Mouse (Mus musculus) natural killer cell, adult 2 months (primary cell): ENCODE results near the gene Prkce.

Source experiments
- DNase-seq, 2 experiments: peaks; one replicate each; pipeline ENCODE4 v3.0.0; 2022; ENCODE audit warnings: low spot score in 2 of 2

Prkce gene

GRCm38 (mm10) chr17:86334990-86335389 is 167.4 kb downstream of the Prkce start:
- DNase-seq = no peak

DNA sequence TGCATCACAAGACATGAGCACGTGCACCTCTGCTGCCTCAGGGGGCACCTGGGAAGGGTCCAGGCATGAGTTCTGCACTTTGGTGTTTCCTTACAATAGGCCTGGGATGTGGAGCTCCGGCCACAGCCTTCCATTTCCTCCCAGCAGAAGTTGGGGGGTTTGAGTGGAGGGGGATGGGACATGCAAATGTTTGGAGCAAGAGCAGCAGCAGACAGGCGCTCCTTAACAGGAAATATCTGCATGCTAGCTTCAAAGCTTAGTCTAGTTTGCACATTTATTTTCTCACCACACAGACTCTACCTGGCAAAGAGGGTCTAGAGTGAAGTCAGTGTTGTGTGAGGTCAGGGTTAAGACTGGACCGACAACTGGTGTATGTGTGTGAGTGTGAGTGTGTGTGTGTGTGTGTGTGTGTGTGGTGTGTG is 169.1 kb downstream of the Prkce start:
- DNase-seq = peak; percentile 26 to 55

- DNase-seq = peak; percentile 31 to 87
These were observed 169.5 kb downstream of the Prkce start for GRCm38 (mm10) chr17:86337076-86337475.

GRCm38 (mm10) chr17:86338328-86338727 is 170.7 kb downstream of the Prkce start:
- DNase-seq = no peak

DNA sequence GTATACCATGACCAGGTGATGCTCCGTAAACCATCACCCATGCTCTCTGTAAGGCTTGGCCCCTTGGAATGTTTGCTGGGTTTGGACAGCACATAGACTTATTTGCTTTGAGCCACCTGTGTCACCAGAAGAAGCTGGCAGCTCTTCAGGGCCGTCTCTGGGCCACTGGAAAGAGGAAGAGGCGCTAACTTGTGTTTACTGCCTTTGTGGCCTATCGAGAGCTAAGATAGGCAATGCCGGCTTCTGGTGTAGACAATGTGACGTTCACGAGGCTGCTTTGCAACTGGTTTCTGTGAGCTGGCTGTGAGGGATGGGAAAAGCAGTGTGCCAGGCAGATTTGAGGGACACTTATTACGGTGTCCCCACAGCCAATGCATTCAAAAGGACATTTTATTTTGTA is 176.4 kb downstream of the Prkce start:
- DNase-seq = peak in 1 of 2 experiments; percentile 58

GRCm38 (mm10) chr17:86345234-86346005 is 177.8 kb downstream of the Prkce start:
- no peak for DNase-seq

GRCm38 (mm10) chr17:86350236-86350635 is 182.7 kb downstream of the Prkce start:
- DNase-seq = no peak

DNA sequence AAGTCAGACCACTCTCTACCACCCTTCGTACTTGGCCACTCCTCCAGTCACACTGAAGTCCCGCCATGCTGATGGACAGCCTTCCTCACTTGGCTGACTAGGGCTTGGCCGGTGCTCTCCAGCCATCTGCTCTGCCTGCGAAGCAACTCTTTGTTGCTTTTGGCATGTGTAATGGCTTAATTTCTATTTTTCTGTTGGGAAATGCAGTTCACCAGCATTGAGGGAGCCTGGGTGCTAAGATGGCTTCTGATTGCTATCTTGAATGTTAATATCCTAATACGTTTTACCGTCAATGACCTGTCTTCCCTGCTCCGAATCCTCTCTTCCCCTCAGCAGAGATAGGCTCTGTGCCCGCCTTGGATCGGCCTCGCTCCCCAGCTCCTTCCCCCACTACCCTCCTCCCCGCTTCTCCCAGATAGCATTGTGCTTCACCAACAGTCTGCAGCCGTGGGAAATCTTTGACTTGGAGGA is 183.2 kb downstream of the Prkce start:
- no peak for DNase-seq

DNA sequence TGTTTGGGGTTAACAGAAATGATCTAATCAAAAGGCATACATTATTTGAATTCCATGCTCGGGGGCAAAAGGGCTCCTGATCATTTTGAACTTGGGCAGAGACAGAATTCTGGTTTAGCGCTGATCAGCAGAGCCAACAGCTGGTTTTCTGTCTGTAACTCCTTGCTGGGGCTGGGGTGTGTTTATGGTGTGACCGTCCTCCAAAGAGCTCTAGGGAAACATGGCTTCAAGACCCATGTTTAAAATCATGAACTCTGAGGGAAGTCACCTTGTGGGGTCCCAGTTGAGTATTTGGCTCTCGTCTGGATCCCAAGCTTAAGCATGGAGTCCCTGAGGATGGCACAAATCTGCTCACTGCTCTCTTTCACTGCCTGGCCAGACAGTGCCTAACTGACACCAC is 183.7 kb downstream of the Prkce start:
- no peak for DNase-seq

DNA sequence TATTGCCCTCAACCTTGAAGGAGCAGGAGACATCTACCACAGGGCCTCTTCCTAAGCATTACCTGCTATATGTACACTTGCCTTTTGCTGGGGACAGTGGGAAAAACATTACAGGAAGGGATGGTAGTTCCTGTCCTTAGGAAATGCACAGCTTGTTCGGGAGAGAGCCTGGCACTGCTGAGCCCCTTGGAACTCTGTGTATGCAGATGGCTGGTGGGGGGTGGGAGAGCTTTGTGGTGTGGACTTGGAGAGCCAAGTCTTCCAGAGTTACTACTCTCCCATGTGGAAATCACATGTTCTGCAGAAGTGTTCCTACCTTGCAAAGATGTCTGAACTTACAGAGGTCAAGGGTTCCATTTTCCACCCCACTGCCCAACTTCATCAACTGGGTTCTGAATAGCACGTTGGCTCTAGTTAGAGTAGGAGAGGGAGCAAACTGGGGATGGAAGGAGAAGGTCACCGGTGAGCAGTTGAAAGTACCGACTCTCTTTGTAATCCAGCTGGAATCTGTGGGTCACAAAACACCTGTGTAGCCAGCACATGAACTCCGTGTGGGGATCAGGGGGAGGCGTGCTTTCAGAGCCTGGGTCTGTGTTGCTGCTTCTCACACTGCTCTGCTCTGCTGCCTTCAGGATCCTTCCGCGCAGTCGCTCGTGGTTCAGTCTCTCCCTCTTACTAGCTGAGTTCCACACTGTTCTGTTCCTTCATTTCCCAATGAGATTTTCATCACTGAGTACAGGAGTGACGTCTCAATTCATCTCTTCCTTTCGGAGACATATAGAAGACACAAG is 184.9 kb downstream of the Prkce start:
- no peak for DNase-seq

DNA sequence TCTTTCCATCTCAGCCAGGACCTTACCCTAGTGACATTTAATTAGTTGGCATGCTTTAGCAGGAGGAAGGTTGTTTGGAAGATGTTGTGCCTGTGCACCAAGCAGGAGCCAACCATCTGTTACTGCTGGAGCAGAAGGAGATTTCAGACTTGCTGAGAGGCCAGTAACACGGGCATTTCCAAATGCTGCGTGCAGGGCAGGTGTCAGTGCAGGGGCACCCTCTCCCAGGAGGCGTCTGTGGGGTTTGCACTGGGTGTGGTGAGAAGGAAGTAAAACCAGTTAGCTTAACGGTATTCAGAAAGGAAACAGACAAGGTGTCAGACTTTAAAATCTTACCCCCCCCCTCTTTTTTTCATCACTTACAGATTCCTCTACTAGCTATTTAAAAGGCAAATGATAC is 186.1 kb downstream of the Prkce start:
- DNase-seq = peak; percentile 20 to 64

GRCm38 (mm10) chr17:86354101-86354500 is 186.5 kb downstream of the Prkce start:
- DNase-seq = peak in 1 of 2 experiments; percentile 15

DNA sequence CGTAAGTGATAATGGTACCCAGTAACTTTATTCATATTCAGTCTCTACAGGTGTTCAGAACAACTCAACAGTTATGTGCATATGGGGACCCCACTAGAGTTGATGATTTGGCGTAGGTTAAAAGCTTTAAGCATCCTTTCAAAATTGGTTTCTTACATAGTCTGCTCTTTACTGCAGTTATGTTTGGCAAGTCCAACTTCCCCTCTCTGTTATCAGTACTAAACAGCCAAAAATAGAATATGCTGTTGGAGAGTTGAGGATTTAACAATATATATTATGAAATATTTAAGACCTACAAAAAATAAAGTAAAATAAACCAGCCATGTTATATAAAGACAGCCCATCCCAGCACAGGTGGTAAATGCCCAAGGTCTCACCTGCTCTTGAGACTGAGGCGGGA is 187.3 kb downstream of the Prkce start:
- no peak for DNase-seq

- no peak for DNase-seq
These were observed 187.7 kb downstream of the Prkce start for GRCm38 (mm10) chr17:86355318-86355717.

- no peak for DNase-seq
These were observed 188.3 kb downstream of the Prkce start for GRCm38 (mm10) chr17:86355772-86356451.

GRCm38 (mm10) chr17:86358388-86358787 is 190.8 kb downstream of the Prkce start:
- DNase-seq = peak in 1 of 2 experiments; percentile 14

GRCm38 (mm10) chr17:86358847-86359246 is 191.3 kb downstream of the Prkce start:
- DNase-seq = no peak

GRCm38 (mm10) chr17:86360849-86361248 is 193.3 kb downstream of the Prkce start:
- DNase-seq = no peak

DNA sequence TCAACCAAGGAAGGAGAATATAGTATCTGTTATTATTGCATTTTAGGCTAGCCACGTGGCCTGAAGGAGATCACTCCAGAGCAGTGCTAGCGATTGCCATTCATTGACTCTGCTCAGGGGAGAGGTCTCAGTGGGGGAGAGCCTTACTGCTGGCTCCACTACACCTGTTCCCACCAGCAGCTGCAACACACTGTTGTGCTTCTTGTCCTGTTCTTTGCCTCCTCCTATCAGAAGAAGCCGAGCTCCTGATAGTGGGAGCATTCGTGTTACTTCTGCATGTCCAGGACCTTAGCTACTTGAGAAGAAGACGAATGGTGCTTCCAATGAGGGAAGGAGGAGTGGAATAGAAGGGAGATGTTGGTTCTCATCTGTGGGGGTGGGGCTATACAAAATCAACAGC is 195.8 kb downstream of the Prkce start:
- DNase-seq = no peak

GRCm38 (mm10) chr17:86364349-86365075 is 196.9 kb downstream of the Prkce start:
- DNase-seq = no peak

GRCm38 (mm10) chr17:86366919-86367318 is 199.3 kb downstream of the Prkce start:
- no peak for DNase-seq

- DNase-seq = no peak
These were observed 200.1 kb downstream of the Prkce start for GRCm38 (mm10) chr17:86367676-86368075.
